Comparison of ENCODE assay signal across 9 mouse cellular contexts in genomic region chr13:94037313-94038051, GRCm38 (mm10). TPM values are rescaled to one million over a fixed set of nuclear protein-coding genes. Genes with fewer than 3 reads are reported as not detected.
DNase-seq lines count a peak whose midpoint lies in the region; ATAC-seq lines count a peak whose summit lies in the region.
"Had no signal": no experiment of that assay in that cellular context is flagged by ENCODE, and none has a peak within 500 bp of the region (broad histone marks: within the 10 kb centered on the region; RNA-seq: fewer than 3 reads in every experiment).

No protein-coding gene starts in this region.

- H3K4me2 ChIP-seq in heart, embryonic 12.5 days, result peak overlapping the region; percentile 28; the same call in 1 of the 2 replicates

- peak overlapping the region; percentile 77 for H3K27ac ChIP-seq in heart, embryonic 12.5 days (ENCODE audit: poor library complexity, severe bottlenecking)

- no peaks in the 10 kb centered on the region for H3K27me3 ChIP-seq in heart, embryonic 12.5 days (replicated peaks)

- DNase-seq in adrenal gland, postnatal 14 days, result peak; percentile 19
- no peak for DNase-seq in adrenal gland, adult 2 months
- peak; percentile 20 for DNase-seq in R1 (ENCODE audit: low read depth, low spot score)
- DNase-seq in kidney, postnatal 10 days, result peak; percentile 43
- DNase-seq in layer of hippocampus, postnatal 25 days (ENCODE audit: extremely low spot score in 1 of 2, low spot score in 1 of 2), result no peak
- DNase-seq in adrenal gland, postnatal 25 days, result no peak
- DNase-seq in frontal cortex, postnatal 10 days (ENCODE audit: low spot score in 2 of 2), result no peak
- DNase-seq: cerebellum, adult 2 months had no signal

- H3K9me3 ChIP-seq in heart, embryonic 12.5 days (replicated peaks), result no peaks in the 10 kb centered on the region

- no peaks in the 10 kb centered on the region for H3K36me3 ChIP-seq in heart, embryonic 12.5 days

- WGBS in heart, embryonic 12.5 days, result 33% methylated on average over 6 of the region's 6 CpGs

- H3K4me3 ChIP-seq in heart, embryonic 12.5 days, result no peak overlapping the region

- no peak overlapping the region for H3K9ac ChIP-seq in heart, embryonic 12.5 days

- peak; percentile 66; the same call in 1 of the 2 replicates for ATAC-seq in heart, embryonic 12.5 days (ENCODE audit: insufficient number of reproducible peaks, low FRiP score)

- peaks cover 22% of the 10 kb centered on the region for H3K4me1 ChIP-seq in heart, embryonic 12.5 days (replicated peaks)

RNA-seq across cellular contexts. Expression of gene Lhfpl2, which starts 20.1 kb away (rescaled TPM):
- total RNA-seq in adrenal gland, postnatal 14 days (2021), result 32.2 and 35.4 TPM in 2 replicates
- 10 to 100 TPM; 27.9 to 32.2 TPM for total RNA-seq in adrenal gland, adult 2 months (2021)
- 21.5 and 26.7 TPM in 2 replicates for polyA plus RNA-seq in adrenal gland, adult 2 months (2012; rRNA removed)
- polyA plus RNA-seq in heart, embryonic 12.5 days (2016; fragmentation: Nextera tagmentation; extraction: Ambion mirVana), result 22.3 and 24.4 TPM in 2 replicates
- total RNA-seq in layer of hippocampus, postnatal 25 days (2021), result 10 to 100 TPM; 32.1 to 39.8 TPM
- total RNA-seq in adrenal gland, postnatal 25 days (2021), result 36.0 and 38.2 TPM in 2 replicates

Comparison
In these comparisons a context has a peak if more than half of its experiments do, and no peak if none do; other contexts are left out.
1. DNase-seq: peak in adrenal gland, postnatal 14 days (single experiment), R1 (single experiment) and kidney, postnatal 10 days (single experiment); none in adrenal gland, adult 2 months (single experiment), layer of hippocampus, postnatal 25 days (0 of 2), adrenal gland, postnatal 25 days (single experiment) and frontal cortex, postnatal 10 days (0 of 2).